Mouse (Mus musculus) MEL (cell line): ENCODE measurements around the gene Glt8d2. TPM values are rescaled to one million over a fixed set of nuclear protein-coding genes. Genes with fewer than 3 reads are reported as not detected.
"Not testable (repeated sequence)": the region's sequence is repeated elsewhere in the genome, so short reads cannot be mapped to it uniquely, and the experiment has no call there.

Source experiments
- DNase-seq: peaks from one replicate; pipeline ENCODE4 v3.0.0; 2011; ENCODE audit warnings: low read depth, low spot score
- H3K27ac ChIP-seq: 2 replicates; pipeline ENCODE4 v1.5.1; 2012; ENCODE audit warnings: low read depth, mild to moderate bottlenecking, control low read depth, low read length, moderate library complexity; ENCODE audit not compliant: control insufficient read depth
- H3K27me3 ChIP-seq, 2 experiments: fragments of 150-350 bp in 1 of 2; sonication (generic) in 1 of 2; 2 replicates each; pipeline ENCODE4 v1.6.1; 2012; ENCODE audit warnings: low read length in 2 of 2, mild to moderate bottlenecking in 2 of 2, improper control_type of control experiment in 1 of 2, moderate library complexity in 1 of 2; ENCODE audit not compliant: insufficient read depth in 2 of 2, control insufficient read depth in 1 of 2
- H3K36me3 ChIP-seq, 2 experiments: 2 replicates each; pipeline ENCODE4 v1.6.1; 2012 to 2014; ENCODE audit warnings: low read length in 2 of 2, improper control_type of control experiment in 1 of 2, inconsistent platforms in 1 of 2, mild to moderate bottlenecking in 1 of 2; ENCODE audit not compliant: insufficient read depth in 2 of 2, control insufficient read depth in 1 of 2
- H3K4me1 ChIP-seq, 2 experiments: fragments of 150-350 bp in 1 of 2; sonication (generic) in 1 of 2; 2 replicates each; pipeline ENCODE4 v1.6.1; 2012; ENCODE audit warnings: low read length in 2 of 2, improper control_type of control experiment in 1 of 2, mild to moderate bottlenecking in 1 of 2; ENCODE audit not compliant: insufficient read depth in 2 of 2, control insufficient read depth in 1 of 2
- H3K4me3 ChIP-seq, 2 experiments: fragments of 150-350 bp in 1 of 2; sonication (generic) in 1 of 2; 2 replicates each; pipeline ENCODE4 v1.5.1; 2012; ENCODE audit warnings: low read depth in 2 of 2, low read length in 2 of 2, mild to moderate bottlenecking in 2 of 2, moderate library complexity in 2 of 2, control low read depth in 1 of 2, improper control_type of control experiment in 1 of 2; ENCODE audit not compliant: control insufficient read depth in 1 of 2, insufficient read depth in 1 of 2
- H3K79me2 ChIP-seq: 2 replicates; pipeline ENCODE4 v1.6.1; 2012; ENCODE audit warnings: mild to moderate bottlenecking, low read length, moderate library complexity; ENCODE audit not compliant: control insufficient read depth, poor library complexity, insufficient read depth
- H3K9ac ChIP-seq: 2 replicates; pipeline ENCODE4 v1.6.1; 2012; ENCODE audit warnings: low read depth, mild to moderate bottlenecking, control low read depth, low read length, moderate library complexity; ENCODE audit not compliant: control insufficient read depth, poor library complexity, severe bottlenecking
- H3K9me3 ChIP-seq: fragments of 150-350 bp; sonication (generic); replicated peaks from 2 replicates; pipeline ENCODE4 v1.6.1; 2012; ENCODE audit warnings: mild to moderate bottlenecking, low read length, improper control_type of control experiment, moderate library complexity; ENCODE audit not compliant: insufficient read depth
- BHLHE40 ChIP-seq: IDR thresholded peaks from 2 replicates; pipeline ENCODE4 v1.6.1; 2012; ENCODE audit warnings: low read depth, mild to moderate bottlenecking, inconsistent platforms, low read length, improper control_type of control experiment, borderline replicate concordance
- CHD1 ChIP-seq: IDR thresholded peaks from 2 replicates; pipeline ENCODE4 v1.6.1; 2012; ENCODE audit warnings: low read depth, mild to moderate bottlenecking, inconsistent platforms, low read length, improper control_type of control experiment
- CTCF ChIP-seq, 3 experiments: IDR thresholded peaks in 2 of 3; conservative IDR thresholded peaks in 1 of 3; 2 replicates each; pipeline ENCODE4 v1.5.1; 2011 to 2012; ENCODE audit warnings: low read length in 3 of 3, low read depth in 2 of 3, mild to moderate bottlenecking in 2 of 3, improper control_type of control experiment in 1 of 3, inconsistent platforms in 1 of 3, mixed read lengths in 1 of 3, moderate library complexity in 1 of 3; ENCODE audit not compliant: control insufficient read depth in 1 of 3, insufficient read depth in 1 of 3, poor library complexity in 1 of 3, severe bottlenecking in 1 of 3
- ELF1 ChIP-seq: IDR thresholded peaks from 2 replicates; pipeline ENCODE4 v1.6.1; 2014; ENCODE audit warnings: low read depth, mild to moderate bottlenecking, inconsistent platforms, low read length, improper control_type of control experiment, moderate library complexity
- EP300 ChIP-seq, 2 experiments: IDR thresholded peaks; 2 replicates each; pipeline ENCODE4 v1.6.1; 2011; ENCODE audit warnings: improper control_type of control experiment in 2 of 2, low read length in 2 of 2, low read depth in 1 of 2, mild to moderate bottlenecking in 1 of 2
- ETS1 ChIP-seq: IDR thresholded peaks from 2 replicates; pipeline ENCODE4 v1.6.1; 2012; ENCODE audit warnings: low read depth, mild to moderate bottlenecking, inconsistent platforms, low read length, improper control_type of control experiment, moderate library complexity
- GABPA ChIP-seq: IDR thresholded peaks from 2 replicates; pipeline ENCODE4 v1.6.1; 2012; ENCODE audit warnings: low read depth, mild to moderate bottlenecking, inconsistent platforms, low read length, improper control_type of control experiment, moderate library complexity
- HCFC1 ChIP-seq: IDR thresholded peaks from 2 replicates; pipeline ENCODE4 v1.6.1; 2012; ENCODE audit warnings: low read depth, mild to moderate bottlenecking, inconsistent platforms, low read length, improper control_type of control experiment, moderate library complexity
- KAT2A ChIP-seq: conservative IDR thresholded peaks from 2 replicates; pipeline ENCODE4 v1.6.1; 2012; ENCODE audit warnings: low read depth, low read length, improper control_type of control experiment, inconsistent platforms
- MAFK ChIP-seq: IDR thresholded peaks from 2 replicates; pipeline ENCODE4 v1.6.1; 2011; ENCODE audit warnings: low read depth, mild to moderate bottlenecking, low read length, improper control_type of control experiment, borderline replicate concordance
- MAX ChIP-seq: IDR thresholded peaks from 2 replicates; pipeline ENCODE4 v1.6.1; 2011; ENCODE audit warnings: low read length, improper control_type of control experiment
- MAZ ChIP-seq: IDR thresholded peaks from 2 replicates; pipeline ENCODE4 v1.6.1; 2012; ENCODE audit warnings: low read depth, mild to moderate bottlenecking, inconsistent platforms, low read length, improper control_type of control experiment
- MXI1 ChIP-seq: IDR thresholded peaks from 2 replicates; pipeline ENCODE4 v1.6.1; 2011; ENCODE audit warnings: mild to moderate bottlenecking, low read depth, low read length, improper control_type of control experiment
- MYB ChIP-seq: IDR thresholded peaks from 2 replicates; pipeline ENCODE4 v1.6.1; 2011; ENCODE audit warnings: mild to moderate bottlenecking, low read depth, low read length, improper control_type of control experiment
- MYC ChIP-seq: IDR thresholded peaks from 2 replicates; pipeline ENCODE4 v1.6.1; 2011; ENCODE audit warnings: low read depth, mild to moderate bottlenecking, low read length, improper control_type of control experiment, moderate library complexity
- NELFE ChIP-seq: IDR thresholded peaks from 2 replicates; pipeline ENCODE4 v1.6.1; 2011; ENCODE audit warnings: low read depth, low read length, improper control_type of control experiment
- NRF1 ChIP-seq: IDR thresholded peaks from 2 replicates; pipeline ENCODE4 v1.6.1; 2014; ENCODE audit warnings: low read depth, mild to moderate bottlenecking, inconsistent platforms, low read length, improper control_type of control experiment, moderate library complexity; ENCODE audit not compliant: poor library complexity, insufficient read depth, severe bottlenecking
- POLR2A ChIP-seq, 2 experiments: IDR thresholded peaks; 2 replicates each; pipeline ENCODE4 v1.6.1; 2011 to 2012; ENCODE audit warnings: low read length in 2 of 2, mild to moderate bottlenecking in 2 of 2, control low read depth in 1 of 2, improper control_type of control experiment in 1 of 2, low read depth in 1 of 2, moderate library complexity in 1 of 2; ENCODE audit not compliant: control insufficient read depth in 1 of 2, insufficient read depth in 1 of 2, poor library complexity in 1 of 2
- POLR2AphosphoS2 ChIP-seq: IDR thresholded peaks from 2 replicates; pipeline ENCODE4 v1.6.1; 2011; ENCODE audit warnings: low read length, improper control_type of control experiment
- SIN3A ChIP-seq: IDR thresholded peaks from 2 replicates; pipeline ENCODE4 v1.6.1; 2012; ENCODE audit warnings: low read length, improper control_type of control experiment, inconsistent platforms
- SMC3 ChIP-seq: IDR thresholded peaks from 2 replicates; pipeline ENCODE4 v1.6.1; 2011; ENCODE audit warnings: low read depth, low read length, improper control_type of control experiment
- TBP ChIP-seq: IDR thresholded peaks from 2 replicates; pipeline ENCODE4 v1.8.0; 2011; ENCODE audit warnings: low read depth, low read length, improper control_type of control experiment
- TCF12 ChIP-seq: IDR thresholded peaks from 2 replicates; pipeline ENCODE4 v1.6.1; 2014; ENCODE audit warnings: low read depth, mild to moderate bottlenecking, inconsistent platforms, low read length, improper control_type of control experiment, moderate library complexity
- USF1 ChIP-seq: IDR thresholded peaks from 2 replicates; pipeline ENCODE4 v1.6.1; 2014; ENCODE audit warnings: low read depth, mild to moderate bottlenecking, inconsistent platforms, low read length, improper control_type of control experiment, moderate library complexity
- USF2 ChIP-seq, 2 experiments: IDR thresholded peaks; 2 replicates each; pipeline ENCODE4 v1.6.1; 2011 to 2012; ENCODE audit warnings: improper control_type of control experiment in 2 of 2, low read length in 2 of 2, borderline replicate concordance in 1 of 2, inconsistent platforms in 1 of 2, low read depth in 1 of 2, mild to moderate bottlenecking in 1 of 2; ENCODE audit not compliant: insufficient read depth in 1 of 2
- ZC3H11A ChIP-seq: IDR thresholded peaks from 2 replicates; pipeline ENCODE4 v1.6.1; 2012; ENCODE audit warnings: low read depth, mild to moderate bottlenecking, inconsistent platforms, low read length, improper control_type of control experiment
- ZKSCAN1 ChIP-seq: IDR thresholded peaks from 2 replicates; pipeline ENCODE4 v1.6.1; 2012; ENCODE audit warnings: low read depth, mild to moderate bottlenecking, inconsistent platforms, low read length, improper control_type of control experiment, moderate library complexity
- ZMIZ1 ChIP-seq: IDR thresholded peaks from 2 replicates; pipeline ENCODE4 v1.6.1; 2012; ENCODE audit warnings: low read depth, mild to moderate bottlenecking, inconsistent platforms, low read length, improper control_type of control experiment, moderate library complexity
- polyA plus RNA-seq, 2 experiments: library from polyadenylated mRNA; stranded (reverse) in 1 of 2; unstranded in 1 of 2; fragments of >175 nt in 1 of 2; fragments of >200 nt in 1 of 2; gene quantifications; 2 replicates each; pipeline versions ENCODE4 v1.2.1 to v1.2.4; 2012; ENCODE audit warnings: low replicate concordance in 2 of 2, low read depth in 1 of 2; ENCODE audit not compliant: insufficient read length in 2 of 2, insufficient read depth in 1 of 2, missing spikeins in 1 of 2
- total RNA-seq: library from RNA; depleted of rRNA; stranded (reverse); fragments of 300-350 nt; gene quantifications from 2 replicates; pipeline ENCODE4 v1.2.3, GENCODE M21; 2012

Gene Glt8d2
- total and polyA plus RNA-seq, 3 experiments, result 0.15 to 0.54 TPM; not detected in 1

- Histone ChIP-seq H3K36me3 (peaks cover 9 to 10% of the 10 kb centered on the region in 2 experiments; a peak in 3 of 4 replicates), H3K4me3 (peak within 1 kb of the TSS; percentile 94 to 100), H3K79me2 (peaks cover 38% of the 10 kb centered on the region), H3K27ac (peak within 1 kb of the TSS; percentile 61), H3K9ac (peak within 1 kb of the TSS; percentile 93)
- not testable (repeated sequence) for H3K4me1 ChIP-seq, H3K9me3 ChIP-seq, H3K27me3 ChIP-seq
- peak; percentile 97 for DNase-seq
- TF ChIP-seq MAZ, result peak; percentile 71
- TF ChIP-seq TCF12, result peak; percentile 24; the same call in 1 of the 2 replicates
- TF ChIP-seq MAX, result peak; percentile 87
- peak; percentile 76 for TF ChIP-seq NELFE
- peak; percentile 66 for TF ChIP-seq ELF1
- peak; percentile 76 for TF ChIP-seq NRF1
- TF ChIP-seq ETS1, result peak; percentile 39; the same call in 1 of the 2 replicates
- TF ChIP-seq SIN3A, result peak; percentile 24; the same call in 1 of the 2 replicates
- TF ChIP-seq TBP, result peak; percentile 73
- TF ChIP-seq HCFC1, result peak; percentile 82
- 0 out of 2 replicates have a peak, but pooled peaks have one; percentile 48 for TF ChIP-seq POLR2AphosphoS2
- TF ChIP-seq ZMIZ1, result 0 out of 2 replicates have a peak, but pooled peaks have one; percentile 47
- TF ChIP-seq POLR2A (IDR thresholded peaks at IDR 0.05; ENCODE audit: control insufficient read depth in 1 of 2, insufficient read depth in 1 of 2, low read depth in 1 of 2, low read length in 2 of 2, poor library complexity in 1 of 2), result peak; percentile 65 to 85
- TF ChIP-seq USF1, result peak; percentile 93
- TF ChIP-seq MYC, result 0 out of 2 replicates have a peak, but pooled peaks have one; percentile 14
- TF ChIP-seq KAT2A, result peak; percentile 64; the same call in 1 of the 2 replicates
- TF ChIP-seq USF2 (IDR thresholded peaks at IDR 0.05; ENCODE audit: borderline replicate concordance in 1 of 2, insufficient read depth in 1 of 2, low read depth in 1 of 2, low read length in 2 of 2), result peak; percentile 54 to 88; a peak in 3 of 4 replicates
- peak; percentile 62 for TF ChIP-seq MXI1
Observed at GRCm38 (mm10) chr10:82629586-82630255, 60.7 kb downstream of the Glt8d2 start, which contains the start of gene Tdg. Gene Tdg, plus strand, starts transcription at chr10:82629828.

GRCm38 (mm10) chr10:82629111-82629585 is 61.3 kb downstream of the Glt8d2 start:
- H3K9me3 ChIP-seq, result no peaks in the 10 kb centered on the region
- H3K36me3 ChIP-seq, result peaks cover 8 to 9% of the 10 kb centered on the region in 2 experiments; a peak in 3 of 4 replicates
- H3K27ac ChIP-seq, result peak overlapping the region; percentile 61
- peaks cover 33% of the 10 kb centered on the region for H3K79me2 ChIP-seq
- H3K9ac ChIP-seq, result peak overlapping the region; percentile 85
- H3K4me3 ChIP-seq, result peak overlapping the region; percentile 91 to 94
- peak; percentile 65 for DNase-seq
- H3K27me3 ChIP-seq, result no peaks in the 10 kb centered on the region; a peak in 1 of 4 replicates
- H3K4me1 ChIP-seq, result peaks cover 0 to 9% of the 10 kb centered on the region in 2 experiments; a peak in 3 of 4 replicates
- no peak for TF ChIP-seq EP300 (IDR thresholded peaks at IDR 0.05; ENCODE audit: low read depth in 1 of 2, low read length in 2 of 2)
- no peak for TF ChIP-seq CHD1
- no peak for TF ChIP-seq MAFK
- TF ChIP-seq MAZ, result no peak; the same call in 1 of the 2 replicates
- TF ChIP-seq GABPA, result no peak
- TF ChIP-seq USF2 (IDR thresholded peaks at IDR 0.05; ENCODE audit: borderline replicate concordance in 1 of 2, insufficient read depth in 1 of 2, low read depth in 1 of 2, low read length in 2 of 2), result no peak
- TF ChIP-seq MYC, result no peak
- no peak for TF ChIP-seq KAT2A
- no peak for TF ChIP-seq SMC3
- TF ChIP-seq TCF12, result no peak
- TF ChIP-seq ZC3H11A, result no peak
- TF ChIP-seq NRF1, result no peak
- no peak for TF ChIP-seq BHLHE40
- no peak for TF ChIP-seq ZKSCAN1
- TF ChIP-seq CTCF (IDR thresholded peaks at IDR 0.05 in 2 of 3, conservative IDR thresholded peaks at IDR 0.05 in 1 of 3; ENCODE audit: control insufficient read depth in 1 of 3, insufficient read depth in 1 of 3, low read depth in 2 of 3, low read length in 3 of 3, poor library complexity in 1 of 3, severe bottlenecking in 1 of 3), result no peak
- no peak for TF ChIP-seq MYB
